Mouse (Mus musculus) cerebellum, adult 2 months (tissue): ENCODE results near the gene Zfp704.

ENCODE experiments used
- CTCF ChIP-seq: fragments of 200-500 bp; IDR thresholded peaks from 2 replicates; pipeline ENCODE4 v1.5.1; 2011; ENCODE audit warnings: low read depth, mild to moderate bottlenecking, control low read depth, low read length, moderate library complexity, borderline replicate concordance; ENCODE audit not compliant: insufficient read depth
- POLR2A ChIP-seq: fragments of 200-500 bp; IDR thresholded peaks from 2 replicates; pipeline ENCODE4 v1.6.1; 2011; ENCODE audit warnings: low read length, control low read depth, borderline replicate concordance; ENCODE audit not compliant: insufficient read depth

- no peak for TF ChIP-seq POLR2A
- no peak for TF ChIP-seq CTCF
Measured at GRCm38 (mm10) chr3:9444558-9444957, 165.3 kb downstream of the Zfp704 start.
